Mouse (Mus musculus) embryonic fibroblast, embryonic 13.5 days (primary cell): Measurements from ENCODE around the gene Prg3.

Experiments
- CTCF ChIP-seq: IDR thresholded peaks from 2 replicates; pipeline ENCODE4 v1.5.1; 2011; ENCODE audit warnings: mild to moderate bottlenecking, control low read depth, low read length, moderate library complexity, borderline replicate concordance; ENCODE audit not compliant: insufficient read depth
- POLR2A ChIP-seq: IDR thresholded peaks from 2 replicates; pipeline ENCODE4 v1.6.1; 2011; ENCODE audit warnings: low read depth, mild to moderate bottlenecking, control low read depth, low read length, moderate library complexity

DNA sequence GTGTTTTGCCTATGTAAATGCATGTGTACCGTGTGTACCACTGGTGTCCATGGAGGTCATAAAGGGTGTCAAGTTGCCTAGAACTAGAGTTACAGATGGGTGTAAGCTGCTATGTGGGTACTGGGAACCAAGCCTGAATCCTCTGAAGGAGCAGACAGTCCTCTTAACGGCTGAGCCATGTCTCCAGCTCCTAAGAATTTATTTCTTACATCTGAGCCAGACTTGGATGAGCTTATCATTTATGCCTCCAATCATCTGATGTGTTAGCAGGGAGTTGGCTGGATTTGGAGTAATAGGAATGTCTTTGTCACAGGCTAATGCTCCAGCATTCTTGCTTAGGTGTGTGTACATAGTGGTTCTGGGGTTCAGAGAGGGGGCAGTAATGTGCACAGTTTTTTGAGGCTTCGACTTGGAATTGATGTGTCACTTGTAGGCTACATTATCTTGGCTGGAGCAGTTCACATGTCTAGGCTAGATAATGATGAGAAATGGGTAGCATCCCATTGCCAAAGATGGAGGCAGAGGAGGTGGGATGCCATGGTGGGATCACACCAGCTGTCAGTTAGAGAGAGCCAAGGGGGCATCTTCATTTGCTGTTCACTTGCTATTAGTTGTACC, 40.8 kb upstream of the Prg3 start:
- TF ChIP-seq CTCF (no peak), POLR2A (no peak)
